Mouse (Mus musculus) ES-Bruce4 (cell line): ENCODE measurements around the gene Tmem54. TPM values are rescaled to one million over a fixed set of nuclear protein-coding genes. Genes with fewer than 3 reads are reported as not detected.
A peak's percentile ranks its signal among the peaks of the same experiment; 100 is the strongest.

ENCODE experiments used
- H3K27ac ChIP-seq: 2 replicates; pipeline ENCODE4 v1.5.1; 2012; ENCODE audit warnings: low read length, inconsistent platforms; ENCODE audit not compliant: insufficient read depth
- H3K27me3 ChIP-seq: 2 replicates; pipeline ENCODE4 v1.6.1; 2012; ENCODE audit warnings: mild to moderate bottlenecking, low read length, inconsistent platforms; ENCODE audit not compliant: control insufficient read depth, poor library complexity, insufficient read depth, severe bottlenecking
- H3K36me3 ChIP-seq: 2 replicates; pipeline ENCODE4 v1.6.1; 2012; ENCODE audit warnings: inconsistent platforms, mild to moderate bottlenecking, low read length, moderate library complexity; ENCODE audit not compliant: control insufficient read depth, poor library complexity, insufficient read depth, severe bottlenecking
- H3K4me1 ChIP-seq: one replicate; pipeline ENCODE4 v1.8.1; 2011; ENCODE audit warnings: low read length; ENCODE audit not compliant: control insufficient read depth, insufficient read depth
- H3K4me3 ChIP-seq: 2 replicates; pipeline ENCODE4 v1.5.1; 2011; ENCODE audit warnings: low read depth, mild to moderate bottlenecking, low read length
- H3K9ac ChIP-seq: 2 replicates; pipeline ENCODE4 v1.6.1; 2012; ENCODE audit warnings: low read depth, mild to moderate bottlenecking, inconsistent platforms; ENCODE audit not compliant: poor library complexity, severe bottlenecking
- H3K9me3 ChIP-seq: replicated peaks from 2 replicates; pipeline ENCODE4 v1.6.1; 2012; ENCODE audit warnings: mild to moderate bottlenecking, low read length, inconsistent platforms; ENCODE audit not compliant: control insufficient read depth, poor library complexity, insufficient read depth, severe bottlenecking
- CTCF ChIP-seq: IDR thresholded peaks from one replicate; pipeline ENCODE4 v1.8.1; 2011; ENCODE audit warnings: low read depth, low read length
- EP300 ChIP-seq: IDR thresholded peaks from 2 replicates; pipeline ENCODE4 v1.6.1; 2011; ENCODE audit warnings: low read depth, low read length; ENCODE audit not compliant: insufficient read depth
- POLR2A ChIP-seq: IDR thresholded peaks from one replicate; pipeline ENCODE4 v1.8.1; 2011; ENCODE audit warnings: low read length; ENCODE audit not compliant: insufficient read depth
- polyA plus RNA-seq: library from polyadenylated mRNA; stranded (reverse); fragments of >200 nt; gene quantifications from 2 replicates; pipeline ENCODE4 v1.2.4, GENCODE M21; 2011; ENCODE audit warnings: low read depth; ENCODE audit not compliant: missing spikeins, insufficient read depth, insufficient read length

Gene Tmem54
- polyA plus RNA-seq, 1 experiment: 6.9 TPM

DNA sequence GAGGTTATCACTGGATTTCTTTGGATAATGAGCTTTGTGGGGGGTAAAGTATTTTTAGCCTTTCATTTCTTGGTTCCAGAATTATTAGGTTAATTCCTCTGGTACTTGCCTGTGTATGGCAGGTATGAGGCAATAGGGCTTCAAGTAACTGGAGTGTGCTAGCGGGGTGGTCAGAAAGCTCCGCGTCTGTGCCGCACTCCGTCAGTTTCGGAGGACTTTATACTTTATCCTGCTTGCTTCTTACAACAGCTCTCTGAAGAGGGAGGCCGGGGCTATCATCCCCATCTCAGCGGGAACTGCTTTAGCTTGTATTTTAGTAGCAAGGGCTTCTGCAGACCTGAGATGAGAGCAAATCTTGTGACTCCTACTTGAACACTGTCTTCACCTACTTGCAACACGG is 26.2 kb upstream of the Tmem54 start:
- Histone ChIP-seq H3K9ac (no peak overlapping the region), H3K27me3 (no peaks in the 10 kb centered on the region), H3K4me1 (no peaks in the 10 kb centered on the region), H3K27ac (no peak overlapping the region), H3K4me3 (no peak overlapping the region), H3K36me3 (peaks cover 37% of the 10 kb centered on the region), H3K9me3 (peaks cover 36% of the 10 kb centered on the region)
- no peak for TF ChIP-seq CTCF
- no peak for TF ChIP-seq POLR2A
- no peak for TF ChIP-seq EP300

- no peak overlapping the region for H3K9ac ChIP-seq
- TF ChIP-seq CTCF (no peak), POLR2A (no peak), EP300 (no peak)
- no peaks in the 10 kb centered on the region for H3K27me3 ChIP-seq
- no peak overlapping the region for H3K27ac ChIP-seq
- no peaks in the 10 kb centered on the region for H3K4me1 ChIP-seq
- peaks cover 36% of the 10 kb centered on the region for H3K9me3 ChIP-seq
- peaks cover 35% of the 10 kb centered on the region for H3K36me3 ChIP-seq
- no peak overlapping the region for H3K4me3 ChIP-seq
These were observed 24.3 kb upstream of the Tmem54 start for GRCm38 (mm10) chr4:129081041-129081440.

DNA sequence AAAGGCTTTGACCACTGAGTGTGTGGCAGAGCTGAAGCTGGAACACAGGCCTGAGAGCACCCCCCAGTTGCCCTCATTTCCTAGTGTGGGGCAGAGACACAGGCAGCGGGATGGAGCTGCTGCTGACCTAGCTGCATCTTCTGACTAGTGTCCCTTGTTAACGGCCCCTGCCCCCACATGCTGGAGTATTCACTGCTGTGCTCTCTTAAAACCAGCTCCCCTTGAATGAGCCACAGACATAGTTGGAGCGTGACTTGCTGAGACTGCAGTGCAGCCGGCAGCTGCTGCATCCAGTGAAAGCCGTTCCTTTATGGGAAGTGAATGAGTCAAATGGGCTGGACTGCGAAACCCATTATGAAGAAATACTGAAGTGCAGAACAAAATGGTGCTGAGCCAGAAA is 23.8 kb upstream of the Tmem54 start:
- peaks cover 32% of the 10 kb centered on the region for H3K36me3 ChIP-seq

GRCm38 (mm10) chr4:129081939-129082338 is 23.4 kb upstream of the Tmem54 start:
- H3K4me1 ChIP-seq: no peaks in the 10 kb centered on the region
- no peak for TF ChIP-seq POLR2A
- TF ChIP-seq EP300: no peak
- no peak for TF ChIP-seq CTCF

More for the DNA sequence above, 23.8 kb upstream of the Tmem54 start:
- Histone ChIP-seq H3K27me3 (no peaks in the 10 kb centered on the region), H3K4me3 (no peak overlapping the region), H3K27ac (no peak overlapping the region), H3K9me3 (peaks cover 36% of the 10 kb centered on the region), H3K4me1 (no peaks in the 10 kb centered on the region), H3K9ac (no peak overlapping the region)
- TF ChIP-seq EP300 (no peak), CTCF (no peak), POLR2A (no peak)

GRCm38 (mm10) chr4:129082379-129083115 is 22.8 kb upstream of the Tmem54 start:
- Histone ChIP-seq H3K27ac (no peak overlapping the region), H3K4me3 (no peak overlapping the region), H3K9ac (no peak overlapping the region), H3K9me3 (peaks cover 31% of the 10 kb centered on the region), H3K4me1 (no peaks in the 10 kb centered on the region), H3K36me3 (peaks cover 25% of the 10 kb centered on the region), H3K27me3 (no peaks in the 10 kb centered on the region)
- peak; percentile 83 for TF ChIP-seq CTCF
- no peak for TF ChIP-seq EP300

More at GRCm38 (mm10) chr4:129081939-129082338, 23.4 kb upstream of the Tmem54 start:
- H3K4me3 ChIP-seq: no peak overlapping the region
- no peak overlapping the region for H3K9ac ChIP-seq
- peaks cover 28% of the 10 kb centered on the region for H3K36me3 ChIP-seq
- no peaks in the 10 kb centered on the region for H3K27me3 ChIP-seq
- H3K27ac ChIP-seq: no peak overlapping the region
- peaks cover 33% of the 10 kb centered on the region for H3K9me3 ChIP-seq

- no peaks in the 10 kb centered on the region for H3K4me1 ChIP-seq
- no peak overlapping the region for H3K9ac ChIP-seq
- TF ChIP-seq EP300 (no peak), POLR2A (no peak)
- no peak overlapping the region for H3K4me3 ChIP-seq
- H3K27ac ChIP-seq: no peak overlapping the region
- H3K36me3 ChIP-seq: peaks cover 7% of the 10 kb centered on the region; the same call in 1 of the 2 replicates
- no peaks in the 10 kb centered on the region for H3K27me3 ChIP-seq
- H3K9me3 ChIP-seq: peaks cover 8% of the 10 kb centered on the region
These were observed 20.5 kb upstream of the Tmem54 start for GRCm38 (mm10) chr4:129084896-129085295.
